Mouse (Mus musculus): ENCODE measurements around the gene Dmrt3. TPM values are rescaled to one million over a fixed set of nuclear protein-coding genes. Genes with fewer than 3 reads are reported as not detected.

The Dmrt3 gene
- polyA plus RNA-seq, 1 experiment from 2014 or later: not detected

GRCm38 (mm10) chr19:25628490-25628889 is 18.4 kb downstream of the Dmrt3 start:
- no peak overlapping the region for H3K9ac ChIP-seq
- H3K27ac ChIP-seq (replicated peaks): no peak overlapping the region
- H3K27me3 ChIP-seq: peaks cover 39% of the 10 kb centered on the region
- no peak for ATAC-seq (ENCODE audit: insufficient read depth)
- no peaks in the 10 kb centered on the region for H3K4me1 ChIP-seq (replicated peaks)
- 12% methylated on average over 9 of the region's 9 CpGs for WGBS (ENCODE audit: insufficient replicate concordance)
- no peak overlapping the region for H3K4me2 ChIP-seq
- no peak overlapping the region for H3K4me3 ChIP-seq (replicated peaks)
- no peaks in the 10 kb centered on the region for H3K9me3 ChIP-seq (replicated peaks)
- H3K36me3 ChIP-seq (replicated peaks): no peaks in the 10 kb centered on the region

DNA sequence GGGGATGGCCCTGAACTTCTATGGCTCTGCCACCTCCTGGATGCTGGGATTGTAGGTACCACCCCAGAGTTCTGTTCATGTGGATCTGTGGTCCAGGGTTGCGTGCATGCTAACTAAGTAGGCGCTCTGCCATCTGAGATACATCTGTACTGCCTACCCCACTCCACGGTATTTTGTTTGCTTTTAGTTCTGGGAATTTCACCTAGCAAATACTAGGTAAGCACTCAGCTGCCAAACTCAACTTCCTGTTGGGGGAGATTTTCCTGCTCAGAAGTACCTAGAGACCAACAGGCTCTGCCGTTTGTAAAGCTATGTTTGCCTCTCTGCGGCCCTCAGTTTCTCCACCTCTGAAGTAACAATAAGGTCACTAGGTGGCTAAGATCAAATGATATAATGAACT is 25.0 kb downstream of the Dmrt3 start:
- Histone ChIP-seq H3K4me1 (replicated peaks) (no peaks in the 10 kb centered on the region), H3K4me2 (no peak overlapping the region), H3K27me3 (no peaks in the 10 kb centered on the region), H3K27ac (replicated peaks) (no peak overlapping the region), H3K36me3 (replicated peaks) (no peaks in the 10 kb centered on the region), H3K4me3 (replicated peaks) (no peak overlapping the region), H3K9ac (no peak overlapping the region), H3K9me3 (replicated peaks) (no peaks in the 10 kb centered on the region)
- no peak for ATAC-seq (ENCODE audit: insufficient read depth)
- 56% methylated on average over 5 of the region's 5 CpGs for WGBS (ENCODE audit: insufficient replicate concordance)

DNA sequence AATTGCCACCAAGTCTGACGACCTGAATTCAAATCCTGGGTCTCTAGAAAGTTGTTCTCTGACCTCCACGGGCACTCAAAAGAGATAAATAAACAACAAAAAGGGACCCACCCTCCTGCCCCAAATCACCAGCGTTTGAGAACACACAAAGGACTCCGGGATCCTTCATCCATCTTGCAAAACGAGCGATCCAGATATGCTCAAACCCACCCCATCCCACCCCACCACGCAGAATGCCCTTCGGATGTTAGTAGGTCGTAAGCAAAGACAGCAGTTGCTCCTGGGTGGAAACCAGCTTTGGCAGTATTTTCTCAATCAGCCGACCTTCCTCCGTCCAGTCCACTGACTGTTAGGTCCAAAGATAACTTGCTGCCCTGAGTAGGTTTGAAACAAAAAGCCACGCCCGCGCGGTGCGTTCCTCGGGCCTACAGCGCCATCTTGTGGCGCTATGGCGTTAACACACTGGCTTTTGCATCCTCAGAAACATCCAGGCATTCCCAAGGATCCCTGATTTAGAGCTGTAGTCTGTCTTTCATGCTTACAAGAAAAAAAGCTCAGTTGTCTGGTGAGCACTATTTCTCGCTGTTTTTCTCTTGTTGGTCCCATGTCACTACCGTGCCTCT is 25.6 kb downstream of the Dmrt3 start:
- H3K4me1 ChIP-seq (replicated peaks): no peaks in the 10 kb centered on the region
- no peak overlapping the region for H3K4me3 ChIP-seq (replicated peaks)
- no peaks in the 10 kb centered on the region for H3K27me3 ChIP-seq
- 11% methylated on average over 22 of the region's 22 CpGs for WGBS (ENCODE audit: insufficient replicate concordance)
- no peaks in the 10 kb centered on the region for H3K9me3 ChIP-seq (replicated peaks)
- ATAC-seq (ENCODE audit: insufficient read depth): no peak
- H3K9ac ChIP-seq: no peak overlapping the region
- H3K27ac ChIP-seq (replicated peaks): no peak overlapping the region
- no peaks in the 10 kb centered on the region for H3K36me3 ChIP-seq (replicated peaks)
- peak overlapping the region; percentile 25; the same call in 1 of the 2 replicates for H3K4me2 ChIP-seq

DNA sequence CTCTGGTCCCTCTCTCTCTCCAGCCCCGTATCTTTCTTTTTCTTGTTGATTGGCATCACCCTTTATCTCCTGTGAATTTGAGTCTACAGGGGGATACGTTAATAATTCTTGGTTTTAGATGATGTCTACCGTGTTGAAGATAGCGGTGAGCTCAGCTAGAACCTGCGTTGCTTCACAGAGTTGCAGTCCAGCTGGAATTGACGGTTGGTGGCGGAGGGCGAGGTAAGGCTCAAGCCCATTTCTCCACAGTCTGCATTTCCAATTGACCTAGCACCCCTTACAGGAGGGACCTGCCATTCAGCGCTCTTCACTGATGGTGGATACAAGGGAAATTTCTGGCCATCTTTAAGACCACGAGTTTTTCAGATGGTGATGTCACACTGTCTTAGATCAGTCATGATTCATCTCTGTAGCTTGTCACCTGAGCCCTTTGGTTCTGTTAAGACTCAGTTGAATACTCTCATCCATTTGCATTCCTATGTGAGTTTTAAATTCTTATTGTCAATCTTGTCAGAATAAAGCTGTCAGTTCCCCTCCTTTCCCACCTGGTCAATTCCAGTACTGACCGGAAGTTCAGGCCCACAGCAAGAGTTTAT is 28.8 kb downstream of the Dmrt3 start:
- Histone ChIP-seq H3K9ac (no peak overlapping the region), H3K4me3 (replicated peaks) (no peak overlapping the region), H3K36me3 (replicated peaks) (no peaks in the 10 kb centered on the region), H3K4me1 (replicated peaks) (no peaks in the 10 kb centered on the region), H3K4me2 (no peak overlapping the region), H3K9me3 (replicated peaks) (no peaks in the 10 kb centered on the region), H3K27me3 (no peaks in the 10 kb centered on the region), H3K27ac (replicated peaks) (no peak overlapping the region)
- 61% methylated on average over 11 of the region's 11 CpGs for WGBS (ENCODE audit: insufficient replicate concordance)
- no peak for ATAC-seq (ENCODE audit: insufficient read depth)

DNA sequence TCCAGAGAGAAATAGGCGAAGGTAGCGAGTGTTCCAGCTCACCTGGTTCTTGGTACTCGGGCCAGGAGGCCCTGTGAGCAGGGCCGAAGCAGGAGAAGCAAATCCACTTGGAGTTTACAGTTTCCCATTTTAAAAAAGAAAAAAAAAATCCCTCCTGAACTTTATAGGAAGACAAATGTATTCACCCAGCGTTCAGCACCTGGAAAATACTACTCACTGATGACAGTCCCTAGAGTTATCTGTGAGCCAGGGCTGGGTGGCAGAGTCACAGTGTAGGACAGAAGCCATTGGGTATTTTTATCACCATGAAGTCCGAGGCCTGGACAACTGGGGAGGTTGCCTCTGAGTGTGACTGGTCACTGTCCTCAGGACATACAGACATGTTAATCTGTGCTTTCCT is 31.7 kb downstream of the Dmrt3 start:
- H3K27me3 ChIP-seq: no peaks in the 10 kb centered on the region
- H3K4me1 ChIP-seq (replicated peaks): no peaks in the 10 kb centered on the region
- no peak for ATAC-seq (ENCODE audit: insufficient read depth)
- H3K4me2 ChIP-seq: no peak overlapping the region
- 58% methylated on average over 6 of the region's 6 CpGs for WGBS (ENCODE audit: insufficient replicate concordance)
- H3K9ac ChIP-seq: no peak overlapping the region
- H3K4me3 ChIP-seq (replicated peaks): no peak overlapping the region
- no peaks in the 10 kb centered on the region for H3K9me3 ChIP-seq (replicated peaks)
- H3K36me3 ChIP-seq (replicated peaks): no peaks in the 10 kb centered on the region
- H3K27ac ChIP-seq (replicated peaks): no peak overlapping the region

- Histone ChIP-seq H3K36me3 (replicated peaks) (no peaks in the 10 kb centered on the region), H3K27me3 (no peaks in the 10 kb centered on the region), H3K4me2 (no peak overlapping the region), H3K9ac (no peak overlapping the region), H3K4me3 (replicated peaks) (no peak overlapping the region), H3K4me1 (replicated peaks) (no peaks in the 10 kb centered on the region), H3K9me3 (replicated peaks) (no peaks in the 10 kb centered on the region), H3K27ac (replicated peaks) (no peak overlapping the region)
- ATAC-seq (ENCODE audit: insufficient read depth): no peak
- WGBS (ENCODE audit: insufficient replicate concordance): 44% methylated on average over 3 of the region's 3 CpGs
Observed at GRCm38 (mm10) chr19:25647136-25647535, 37.0 kb downstream of the Dmrt3 start.

GRCm38 (mm10) chr19:25648701-25649100 is 38.6 kb downstream of the Dmrt3 start:
- no peak for ATAC-seq (ENCODE audit: insufficient read depth)
- H3K27ac ChIP-seq (replicated peaks): no peak overlapping the region
- 40% methylated on average over 4 of the region's 4 CpGs for WGBS (ENCODE audit: insufficient replicate concordance)

DNA sequence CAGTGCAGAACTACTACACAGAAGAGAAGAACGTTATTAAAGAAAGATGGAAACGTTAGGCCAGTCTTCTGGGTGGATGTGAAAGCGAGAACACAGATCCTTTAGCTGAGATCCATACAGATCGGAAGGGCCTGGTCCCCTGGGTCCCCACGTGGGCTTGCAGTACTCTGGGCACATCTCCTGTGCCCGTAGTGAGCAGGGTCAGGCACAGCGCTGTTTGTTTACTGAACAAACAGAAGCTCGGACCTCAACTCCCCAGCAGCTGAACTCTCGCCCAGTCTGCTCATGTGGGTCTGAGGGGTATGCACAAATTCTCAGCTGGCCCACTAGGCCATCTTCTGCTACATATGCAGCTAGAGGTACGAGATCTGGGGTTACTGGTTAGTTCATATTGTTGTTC is 40.4 kb downstream of the Dmrt3 start:
- Histone ChIP-seq H3K9me3 (replicated peaks) (no peaks in the 10 kb centered on the region), H3K4me1 (replicated peaks) (no peaks in the 10 kb centered on the region), H3K9ac (no peak overlapping the region), H3K4me2 (no peak overlapping the region), H3K27me3 (no peaks in the 10 kb centered on the region), H3K27ac (replicated peaks) (no peak overlapping the region), H3K36me3 (replicated peaks) (no peaks in the 10 kb centered on the region), H3K4me3 (replicated peaks) (no peak overlapping the region)
- WGBS (ENCODE audit: insufficient replicate concordance): 57% methylated on average over 10 of the region's 10 CpGs
- ATAC-seq (ENCODE audit: insufficient read depth): 0 out of 2 replicates have a peak, but pooled peaks have one; percentile 37

More at GRCm38 (mm10) chr19:25648701-25649100, 38.6 kb downstream of the Dmrt3 start:
- H3K4me2 ChIP-seq: no peak overlapping the region
- H3K27me3 ChIP-seq: no peaks in the 10 kb centered on the region
- H3K9ac ChIP-seq: no peak overlapping the region
- no peaks in the 10 kb centered on the region for H3K4me1 ChIP-seq (replicated peaks)
- no peaks in the 10 kb centered on the region for H3K9me3 ChIP-seq (replicated peaks)
- H3K4me3 ChIP-seq (replicated peaks): no peak overlapping the region
- H3K36me3 ChIP-seq (replicated peaks): no peaks in the 10 kb centered on the region

DNA sequence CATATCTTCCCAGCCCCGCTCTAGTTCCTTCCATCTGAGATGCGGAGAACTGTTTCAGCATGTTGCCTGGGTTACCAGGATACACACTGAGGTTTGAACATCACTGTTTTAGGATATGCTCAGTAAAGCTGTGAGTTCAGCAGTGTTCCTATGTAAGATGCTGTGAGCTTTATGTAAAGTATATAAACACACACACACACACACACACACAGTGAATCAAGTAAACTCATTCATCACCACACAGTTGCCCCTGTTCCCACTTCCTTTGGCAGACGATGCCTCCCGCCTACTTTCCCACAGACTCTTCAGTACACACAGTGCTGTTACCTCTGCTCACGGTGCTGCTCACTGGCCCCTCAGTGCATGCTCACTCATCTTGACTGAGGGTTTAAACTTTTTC is 42.5 kb downstream of the Dmrt3 start:
- H3K27ac ChIP-seq (replicated peaks): no peak overlapping the region
- ATAC-seq (ENCODE audit: insufficient read depth): no peak
- H3K4me2 ChIP-seq: no peak overlapping the region
- no peaks in the 10 kb centered on the region for H3K36me3 ChIP-seq (replicated peaks)
- WGBS (ENCODE audit: insufficient replicate concordance): 57% methylated on average over 5 of the region's 5 CpGs
- no peaks in the 10 kb centered on the region for H3K9me3 ChIP-seq (replicated peaks)
- H3K27me3 ChIP-seq: no peaks in the 10 kb centered on the region
- no peak overlapping the region for H3K9ac ChIP-seq
- no peaks in the 10 kb centered on the region for H3K4me1 ChIP-seq (replicated peaks)
- H3K4me3 ChIP-seq (replicated peaks): no peak overlapping the region

DNA sequence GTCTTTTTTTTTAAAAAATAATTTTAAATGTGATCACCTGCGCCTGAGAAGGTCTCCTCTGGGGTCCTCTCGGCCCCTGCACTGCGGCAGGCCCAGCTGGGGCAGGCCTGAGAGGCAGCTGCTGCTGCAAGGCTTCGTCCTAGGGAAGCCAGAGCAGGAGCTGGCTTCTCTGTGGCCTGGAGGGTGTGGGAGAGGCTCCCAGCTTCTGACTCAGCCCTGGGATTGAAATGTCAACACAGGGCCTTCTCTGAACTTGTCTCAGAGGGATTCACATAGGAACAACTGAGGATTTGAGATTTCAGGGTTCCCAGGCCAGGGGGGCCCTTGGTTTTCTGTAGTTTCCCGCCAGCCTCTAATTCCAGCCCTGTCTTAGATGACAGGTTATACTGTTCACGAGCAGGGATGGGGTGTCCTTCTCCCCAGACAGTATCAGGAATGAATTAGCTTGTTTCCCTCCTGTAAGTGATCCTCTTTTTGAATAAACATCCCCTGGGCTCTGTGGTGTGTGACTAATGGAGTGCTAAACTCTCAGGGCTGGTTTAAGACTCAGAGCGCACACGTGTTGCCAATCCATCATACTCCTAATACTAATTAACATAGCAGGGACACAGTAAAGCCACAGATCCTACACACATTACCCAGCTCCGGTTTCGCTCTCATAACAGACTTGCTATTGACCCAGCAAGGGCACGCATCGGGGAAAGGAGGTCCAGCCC is 44.1 kb downstream of the Dmrt3 start:
- Histone ChIP-seq H3K36me3 (replicated peaks) (no peaks in the 10 kb centered on the region), H3K27me3 (no peaks in the 10 kb centered on the region), H3K4me1 (replicated peaks) (no peaks in the 10 kb centered on the region), H3K9me3 (replicated peaks) (no peaks in the 10 kb centered on the region), H3K4me3 (replicated peaks) (no peak overlapping the region), H3K4me2 (no peak overlapping the region), H3K9ac (no peak overlapping the region), H3K27ac (replicated peaks) (no peak overlapping the region)
- no peak for ATAC-seq (ENCODE audit: insufficient read depth)
- 57% methylated on average over 12 of the region's 12 CpGs for WGBS (ENCODE audit: insufficient replicate concordance)

- Histone ChIP-seq H3K4me3 (replicated peaks) (no peak overlapping the region), H3K27me3 (peaks cover 64% of the 10 kb centered on the region), H3K27ac (replicated peaks) (no peak overlapping the region), H3K9me3 (replicated peaks) (no peaks in the 10 kb centered on the region), H3K4me1 (replicated peaks) (no peaks in the 10 kb centered on the region), H3K36me3 (replicated peaks) (no peaks in the 10 kb centered on the region), H3K4me2 (no peak overlapping the region), H3K9ac (no peak overlapping the region)
- ATAC-seq (ENCODE audit: insufficient read depth): no peak
- 7% methylated on average over 31 of the region's 31 CpGs for WGBS (ENCODE audit: insufficient replicate concordance)
Observed at GRCm38 (mm10) chr19:25665486-25666339, 55.6 kb downstream of the Dmrt3 start.

Measured in liver, embryonic 15.5 days (tissue).